Mouse (Mus musculus) liver (tissue): ENCODE measurements around the gene Sptan1.

Source experiments
- DNase-seq: peaks from one replicate; pipeline ENCODE4 v3.0.0-alpha.2; 2020; ENCODE audit warnings: mixed read lengths

The Sptan1 gene

GRCm38 (mm10) chr2:29965250-29965843 is at the start of gene Sptan1:
TSS of gene Sptan1 (plus strand) at chr2:29965560.
- peak; percentile 88 for DNase-seq

GRCm38 (mm10) chr2:29917621-29918020 is 47.7 kb upstream of the Sptan1 start:
- DNase-seq = peak; percentile 73

- peak; percentile 29 for DNase-seq
Observed at GRCm38 (mm10) chr2:29922011-29922410, 43.3 kb upstream of the Sptan1 start.

GRCm38 (mm10) chr2:29926542-29926941 is 38.8 kb upstream of the Sptan1 start:
- DNase-seq = no peak

- no peak for DNase-seq
Observed at GRCm38 (mm10) chr2:29930506-29930905, 34.9 kb upstream of the Sptan1 start.

- DNase-seq = no peak
Observed at GRCm38 (mm10) chr2:29931194-29931593, 34.2 kb upstream of the Sptan1 start.

- DNase-seq = peak; percentile 98
Observed at GRCm38 (mm10) chr2:29934906-29935599, 30.3 kb upstream of the Sptan1 start, which contains the start of gene Gle1. TSS of gene Gle1 (plus strand) at chr2:29935426.

- no peak for DNase-seq
Observed at GRCm38 (mm10) chr2:29940073-29940472, 25.3 kb upstream of the Sptan1 start.

- DNase-seq = no peak
Observed at GRCm38 (mm10) chr2:29940826-29941225, 24.5 kb upstream of the Sptan1 start.

- no peak for DNase-seq
Observed at GRCm38 (mm10) chr2:29944723-29945122, 20.6 kb upstream of the Sptan1 start.

- no peak for DNase-seq
Observed at GRCm38 (mm10) chr2:29948896-29949295, 16.5 kb upstream of the Sptan1 start.

GRCm38 (mm10) chr2:29961246-29961645 is 4.1 kb upstream of the Sptan1 start:
- no peak for DNase-seq

GRCm38 (mm10) chr2:29964354-29965249 is 758 bp upstream of the Sptan1 start:
- no peak for DNase-seq

GRCm38 (mm10) chr2:29965906-29966305 is 546 bp downstream of the Sptan1 start:
- peak; percentile 15 for DNase-seq

- no peak for DNase-seq
Observed at GRCm38 (mm10) chr2:29966826-29967225, 1.5 kb downstream of the Sptan1 start.

GRCm38 (mm10) chr2:29967768-29968167 is 2.4 kb downstream of the Sptan1 start:
- no peak for DNase-seq

- DNase-seq = no peak
Observed at GRCm38 (mm10) chr2:29968638-29969037, 3.3 kb downstream of the Sptan1 start.

GRCm38 (mm10) chr2:29971838-29972635 is 6.7 kb downstream of the Sptan1 start:
- peak; percentile 19 for DNase-seq

- peak; percentile 11 for DNase-seq
Observed at GRCm38 (mm10) chr2:29973525-29973924, 8.2 kb downstream of the Sptan1 start.

- DNase-seq = peak; percentile 23
Observed at GRCm38 (mm10) chr2:29977307-29977706, 11.9 kb downstream of the Sptan1 start.

- DNase-seq = no peak
Observed at GRCm38 (mm10) chr2:29980661-29981060, 15.3 kb downstream of the Sptan1 start.

- DNase-seq = no peak
Observed at GRCm38 (mm10) chr2:29991962-29992361, 26.6 kb downstream of the Sptan1 start.

- no peak for DNase-seq
Observed at GRCm38 (mm10) chr2:30009101-30009500, 43.7 kb downstream of the Sptan1 start.
